Mouse (Mus musculus) erythroblast, embryonic 14.5 days (primary cell): Measurements from ENCODE around the gene Nup160. TPM values are rescaled to one million over a fixed set of nuclear protein-coding genes. Genes with fewer than 3 reads are reported as not detected.

Experiments used
- H3K27me3 ChIP-seq: 2 replicates; pipeline ENCODE4 v1.6.1; 2012; ENCODE audit warnings: inconsistent platforms; ENCODE audit not compliant: control insufficient read depth
- H3K36me3 ChIP-seq: 2 replicates; pipeline ENCODE4 v1.6.1; 2012; ENCODE audit warnings: mild to moderate bottlenecking, inconsistent platforms; ENCODE audit not compliant: control insufficient read depth
- H3K4me1 ChIP-seq: 2 replicates; pipeline ENCODE4 v1.6.1; 2012; ENCODE audit warnings: inconsistent platforms; ENCODE audit not compliant: control insufficient read depth
- H3K4me3 ChIP-seq: replicated peaks from 2 replicates; pipeline ENCODE3; 2012; ENCODE audit warnings: moderate library complexity, mild to moderate bottlenecking, inconsistent platforms
- H3K9me3 ChIP-seq: 2 replicates; pipeline ENCODE4 v1.6.1; 2012; ENCODE audit warnings: low read length, inconsistent platforms, mixed read lengths; ENCODE audit not compliant: control insufficient read depth
- GATA1 ChIP-seq: IDR thresholded peaks from 2 replicates; pipeline ENCODE4 v1.6.1; 2012; ENCODE audit warnings: low read length, inconsistent platforms, mixed read lengths
- TAL1 ChIP-seq: IDR thresholded peaks from 3 replicates; pipeline ENCODE4 v1.6.1; 2012; ENCODE audit warnings: low read length, inconsistent platforms, mixed read lengths
- polyA plus RNA-seq: library from polyadenylated mRNA; stranded (reverse); fragments of >175 nt; gene quantifications from 2 replicates; pipeline ENCODE4 v1.2.3, GENCODE M21; 2012

Gene Nup160
- polyA plus RNA-seq, 1 experiment: 0.84 TPM

GRCm38 (mm10) chr2:90726818-90727217, 49.8 kb downstream of the Nup160 start:
- Histone ChIP-seq H3K9me3 (no peaks in the 10 kb centered on the region), H3K27me3 (no peaks in the 10 kb centered on the region), H3K4me1 (peaks cover 9% of the 10 kb centered on the region), H3K4me3 (no peak overlapping the region), H3K36me3 (peaks cover 99% of the 10 kb centered on the region)
- TF ChIP-seq GATA1 (no peak), TAL1 (no peak; the same call in 2 of the 3 replicates)

GRCm38 (mm10) chr2:90735326-90735725, 58.3 kb downstream of the Nup160 start:
- no peak for TF ChIP-seq GATA1
- no peak for TF ChIP-seq TAL1
- Histone ChIP-seq H3K4me3 (no peak overlapping the region), H3K36me3 (peaks cover 94% of the 10 kb centered on the region), H3K27me3 (no peaks in the 10 kb centered on the region), H3K4me1 (no peaks in the 10 kb centered on the region), H3K9me3 (no peaks in the 10 kb centered on the region)

- peaks cover 59% of the 10 kb centered on the region for H3K36me3 ChIP-seq
- no peaks in the 10 kb centered on the region for H3K9me3 ChIP-seq
- H3K4me3 ChIP-seq: no peak overlapping the region
- no peaks in the 10 kb centered on the region for H3K4me1 ChIP-seq
- TF ChIP-seq GATA1 (no peak), TAL1 (no peak)
- no peaks in the 10 kb centered on the region for H3K27me3 ChIP-seq
Measured at GRCm38 (mm10) chr2:90738801-90739200, 61.8 kb downstream of the Nup160 start.

GRCm38 (mm10) chr2:90739327-90739726, 62.3 kb downstream of the Nup160 start:
- H3K27me3 ChIP-seq: no peaks in the 10 kb centered on the region
- H3K9me3 ChIP-seq: peaks cover 2% of the 10 kb centered on the region
- H3K4me1 ChIP-seq: peaks cover 3% of the 10 kb centered on the region
- no peak for TF ChIP-seq GATA1
- no peak for TF ChIP-seq TAL1
- H3K4me3 ChIP-seq: no peak overlapping the region
- H3K36me3 ChIP-seq: peaks cover 57% of the 10 kb centered on the region

GRCm38 (mm10) chr2:90739921-90740320, 62.9 kb downstream of the Nup160 start:
- TF ChIP-seq GATA1 (no peak), TAL1 (no peak)
- H3K36me3 ChIP-seq: peaks cover 52% of the 10 kb centered on the region
- peaks cover 8% of the 10 kb centered on the region for H3K4me1 ChIP-seq
- no peak overlapping the region for H3K4me3 ChIP-seq
- H3K27me3 ChIP-seq: no peaks in the 10 kb centered on the region
- peaks cover 4% of the 10 kb centered on the region for H3K9me3 ChIP-seq

- TF ChIP-seq TAL1 (no peak), GATA1 (no peak)
- Histone ChIP-seq H3K36me3 (peaks cover 32% of the 10 kb centered on the region), H3K9me3 (peaks cover 6% of the 10 kb centered on the region), H3K27me3 (no peaks in the 10 kb centered on the region), H3K4me1 (peaks cover 36% of the 10 kb centered on the region), H3K4me3 (peak overlapping the region; percentile 96)
Measured at GRCm38 (mm10) chr2:90744285-90745052, 67.5 kb downstream of the Nup160 start.

GRCm38 (mm10) chr2:90745053-90745678, 68.2 kb downstream of the Nup160 start, which contains the start of gene Fnbp4:
Gene Fnbp4 (plus strand): TSS chr2:90745370.
- peak within 1 kb of the TSS; percentile 96 for H3K4me3 ChIP-seq
- H3K9me3 ChIP-seq: peaks cover 6% of the 10 kb centered on the region
- H3K4me1 ChIP-seq: peaks cover 39% of the 10 kb centered on the region
- H3K27me3 ChIP-seq: no peaks in the 10 kb centered on the region
- no peak for TF ChIP-seq TAL1
- no peak for TF ChIP-seq GATA1
- H3K36me3 ChIP-seq: peaks cover 36% of the 10 kb centered on the region

GRCm38 (mm10) chr2:90745740-90746537, 68.9 kb downstream of the Nup160 start:
- Histone ChIP-seq H3K4me1 (peaks cover 43% of the 10 kb centered on the region), H3K36me3 (peaks cover 42% of the 10 kb centered on the region), H3K27me3 (no peaks in the 10 kb centered on the region), H3K9me3 (peaks cover 6% of the 10 kb centered on the region), H3K4me3 (peak overlapping the region; percentile 96)
- no peak for TF ChIP-seq GATA1
- TF ChIP-seq TAL1: no peak

- TF ChIP-seq TAL1: no peak
- peaks cover 48% of the 10 kb centered on the region for H3K36me3 ChIP-seq
- H3K27me3 ChIP-seq: no peaks in the 10 kb centered on the region
- peak overlapping the region; percentile 96 for H3K4me3 ChIP-seq
- H3K4me1 ChIP-seq: peaks cover 48% of the 10 kb centered on the region
- H3K9me3 ChIP-seq: peaks cover 6% of the 10 kb centered on the region
Measured at GRCm38 (mm10) chr2:90746538-90746865, 69.5 kb downstream of the Nup160 start.
